Mouse (Mus musculus): Measurements from ENCODE around the gene Krt25.

The Krt25 gene

DNA sequence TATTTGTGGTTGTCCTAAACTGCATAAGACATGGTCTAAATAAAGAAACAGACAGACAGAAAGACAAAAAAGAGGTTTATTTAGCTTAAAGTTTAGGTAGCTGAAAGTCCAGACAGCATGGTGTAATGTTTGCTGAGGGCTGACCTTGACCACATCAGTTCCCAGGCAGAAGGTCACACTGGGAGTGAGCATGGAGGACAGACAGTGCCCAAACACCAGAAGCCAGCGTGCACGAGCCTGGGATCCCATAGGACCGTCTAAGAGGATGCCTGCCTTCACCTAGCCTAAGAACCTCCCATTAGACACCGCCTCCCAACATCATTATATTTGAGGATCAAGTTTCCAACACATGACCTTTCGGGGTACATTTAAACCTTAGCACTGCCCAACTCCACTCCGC lies 47.1 kb downstream of the Krt25 start:
- DNase-seq = no peak

DNA sequence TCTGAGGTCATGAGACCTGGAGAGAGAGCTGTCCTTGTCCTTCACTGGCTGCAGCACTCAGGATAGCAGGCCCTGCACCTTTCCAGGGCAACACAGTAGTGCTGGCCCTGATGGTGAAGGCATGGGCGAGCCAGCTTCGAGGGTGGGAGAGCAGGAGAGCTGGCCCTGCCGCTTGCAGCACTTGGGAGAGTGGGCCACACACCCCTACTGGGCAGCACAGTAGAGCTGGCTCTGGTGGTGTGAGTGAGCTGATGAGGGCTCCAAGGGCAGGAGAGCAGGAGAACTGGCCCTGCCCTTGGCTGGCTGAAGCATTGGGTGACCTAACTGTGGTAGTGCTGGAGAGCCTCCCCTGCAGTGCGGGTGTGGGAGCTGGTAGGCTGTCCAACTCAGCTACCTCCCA lies 50.0 kb downstream of the Krt25 start:
- DNase-seq = no peak

DNA sequence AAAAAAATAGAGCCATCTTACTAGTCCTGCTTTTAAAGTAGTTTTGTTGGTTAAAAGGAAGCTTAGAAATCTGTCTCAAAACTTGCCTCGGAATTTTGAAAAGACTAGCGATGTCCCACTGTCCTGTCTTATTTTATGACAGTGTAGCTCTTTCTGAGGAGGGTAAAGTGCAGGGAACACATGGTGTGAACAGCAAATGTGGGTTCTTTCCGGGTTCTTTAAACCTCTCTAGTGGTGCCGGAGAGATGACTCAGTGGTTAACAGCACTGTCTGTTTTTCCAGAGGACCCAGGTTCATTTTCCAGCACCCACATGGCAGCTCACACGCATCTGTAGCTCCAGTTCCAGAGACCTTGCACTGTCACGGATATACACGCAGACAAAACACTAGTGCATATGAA lies 53.6 kb downstream of the Krt25 start:
- DNase-seq = no peak

DNA sequence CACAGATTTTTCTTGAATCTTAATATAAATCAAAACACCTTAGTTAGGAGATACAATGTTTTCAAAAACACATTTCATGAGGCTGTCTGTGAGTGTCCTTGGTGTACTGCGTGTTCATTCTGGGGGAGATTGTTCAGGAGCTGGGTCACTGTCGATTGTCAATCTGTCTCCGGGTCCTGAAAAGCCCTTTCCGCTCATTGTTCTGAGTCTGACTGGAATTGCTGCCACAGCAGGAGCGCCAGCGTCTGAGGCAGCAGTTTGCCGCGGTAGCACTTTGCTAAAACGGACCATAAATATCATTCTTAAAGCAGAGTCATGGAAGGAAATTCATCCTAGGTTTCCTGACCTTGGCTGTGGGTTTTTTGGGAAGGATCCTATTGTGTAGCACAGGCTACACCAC lies 57.0 kb downstream of the Krt25 start:
- DNase-seq = peak; percentile 48 to 56
